Mouse (Mus musculus): ENCODE data around the gene Tmem132d. TPM values are rescaled to one million over a fixed set of nuclear protein-coding genes. Genes with fewer than 3 reads are reported as not detected.

Tmem132d gene
- total RNA-seq, 1 experiment = 2.5 TPM

DNA sequence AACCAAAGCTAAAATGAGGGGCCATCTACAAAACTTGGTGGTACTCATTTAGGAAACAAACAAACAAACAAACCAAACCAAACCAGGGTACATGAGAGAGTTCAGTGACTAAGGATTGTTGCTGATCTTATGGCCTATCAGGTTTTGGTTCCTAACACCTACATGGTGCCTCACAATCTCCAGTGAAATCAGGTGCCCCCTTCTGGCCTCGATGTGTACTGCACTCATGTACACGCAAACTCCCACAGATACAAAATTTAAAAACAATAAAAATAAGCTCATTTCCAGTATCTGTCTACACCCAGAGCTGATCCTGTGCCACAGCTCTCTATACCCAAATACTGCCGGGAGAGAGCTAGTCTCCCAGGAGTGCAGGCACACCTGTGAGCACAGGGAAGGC, 495.0 kb downstream of the Tmem132d start:
- Histone ChIP-seq H3K4me1 (ENCODE audit: control insufficient read depth in 2 of 2, insufficient read depth in 2 of 2, low read length in 2 of 2, poor library complexity in 1 of 2) (no peaks in the 10 kb centered on the region), H3K9ac (ENCODE audit: insufficient read depth, low read depth, low read length, poor library complexity, severe bottlenecking) (no peak overlapping the region), H3K36me3 (ENCODE audit: control insufficient read depth, insufficient read depth, low read length, poor library complexity, severe bottlenecking) (no peaks in the 10 kb centered on the region), H3K4me3 (ENCODE audit: insufficient read depth in 1 of 2, low read depth in 1 of 2, low read length in 2 of 2, poor library complexity in 1 of 2, severe bottlenecking in 1 of 2) (no peak overlapping the region), H3K9me3 (ENCODE audit: control insufficient read depth, insufficient read depth, low read depth, low read length) (no peaks in the 10 kb centered on the region), H3K27ac (ENCODE audit: insufficient read depth, low read depth, low read length, poor library complexity, severe bottlenecking) (no peak overlapping the region)
- TF ChIP-seq ZC3H11A (IDR thresholded peaks at IDR 0.05; ENCODE audit: borderline replicate concordance, low read depth, low read length) (peak; percentile 25; the same call in 1 of the 2 replicates), ZNF384 (IDR thresholded peaks at IDR 0.05; ENCODE audit: low read depth, low read length) (no peak), CHD2 (IDR thresholded peaks at IDR 0.05; ENCODE audit: low read depth, low read length) (no peak), MAFK (IDR thresholded peaks at IDR 0.05; ENCODE audit: insufficient read depth, low read depth, low read length) (no peak), HCFC1 (IDR thresholded peaks at IDR 0.05; ENCODE audit: borderline replicate concordance, insufficient read depth, low read length) (no peak)
- in situ Hi-C loops (cut with MboI; ENCODE audit: low sequenced_read_pairs in 2 of 2, unreplicated experiment in 2 of 2) = no loop called here
- peak; percentile 38 for DNase-seq (ENCODE audit: low read depth, low spot score)

DNA sequence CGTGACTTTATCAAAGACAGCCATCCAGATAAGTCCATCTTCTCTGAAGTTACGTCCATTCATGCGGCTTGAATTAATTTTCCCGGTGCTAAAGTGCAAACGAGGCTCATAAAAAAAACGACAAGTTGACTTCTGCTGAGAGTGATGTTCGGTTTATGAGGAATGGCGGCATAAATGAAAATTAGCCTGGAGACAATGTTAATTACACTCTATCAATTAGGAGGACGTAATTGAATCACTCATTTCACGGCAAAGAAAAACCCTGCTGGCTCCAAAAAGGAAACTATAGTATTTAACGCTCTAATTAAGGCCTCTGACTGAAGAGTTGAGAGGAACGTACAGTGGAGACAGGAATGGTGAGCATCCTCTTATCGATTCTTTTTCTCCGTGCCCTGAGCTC, 503.2 kb downstream of the Tmem132d start:
- no peaks in the 10 kb centered on the region for H3K36me3 ChIP-seq (ENCODE audit: control insufficient read depth, insufficient read depth, low read length, poor library complexity, severe bottlenecking)
- no peak overlapping the region for H3K4me3 ChIP-seq (ENCODE audit: insufficient read depth in 1 of 2, low read depth in 1 of 2, low read length in 2 of 2, poor library complexity in 1 of 2, severe bottlenecking in 1 of 2)
- no peak overlapping the region for H3K9ac ChIP-seq (ENCODE audit: insufficient read depth, low read depth, low read length, poor library complexity, severe bottlenecking)
- H3K9me3 ChIP-seq (ENCODE audit: control insufficient read depth, insufficient read depth, low read depth, low read length) = no peaks in the 10 kb centered on the region
- H3K27ac ChIP-seq (ENCODE audit: insufficient read depth, low read depth, low read length, poor library complexity, severe bottlenecking) = no peak overlapping the region
- TF ChIP-seq CHD2 (IDR thresholded peaks at IDR 0.05; ENCODE audit: low read depth, low read length) (no peak), MAFK (IDR thresholded peaks at IDR 0.05; ENCODE audit: insufficient read depth, low read depth, low read length) (no peak), HCFC1 (IDR thresholded peaks at IDR 0.05; ENCODE audit: borderline replicate concordance, insufficient read depth, low read length) (no peak), ZNF384 (IDR thresholded peaks at IDR 0.05; ENCODE audit: low read depth, low read length) (no peak), ZC3H11A (IDR thresholded peaks at IDR 0.05; ENCODE audit: borderline replicate concordance, low read depth, low read length) (no peak)
- in situ Hi-C loops (cut with MboI; ENCODE audit: low sequenced_read_pairs in 2 of 2, unreplicated experiment in 2 of 2) = no loop called here
- H3K4me1 ChIP-seq (ENCODE audit: control insufficient read depth in 2 of 2, insufficient read depth in 2 of 2, low read length in 2 of 2, poor library complexity in 1 of 2) = no peaks in the 10 kb centered on the region
- DNase-seq (ENCODE audit: low read depth, low spot score) = no peak

DNA sequence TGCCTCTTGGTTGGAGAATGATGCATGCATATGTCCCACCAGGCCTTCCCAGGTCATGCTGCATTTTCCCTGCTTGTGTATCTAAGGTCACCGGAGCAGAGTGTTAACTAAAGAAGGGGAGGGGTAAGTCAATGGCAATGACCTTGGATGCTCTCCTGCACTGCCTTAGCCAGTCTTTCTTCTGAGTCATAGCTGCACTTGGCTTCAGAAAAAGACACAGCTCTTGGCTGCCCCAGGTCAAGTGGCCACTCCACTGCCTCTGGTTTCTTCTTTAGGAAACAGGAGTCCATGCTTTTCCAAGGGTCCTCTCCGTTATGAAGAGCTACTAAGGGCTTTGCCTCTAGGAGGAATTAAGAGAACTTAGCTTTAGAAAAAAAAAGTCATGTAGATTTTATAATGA, 506.2 kb downstream of the Tmem132d start:
- no peak overlapping the region for H3K9ac ChIP-seq (ENCODE audit: insufficient read depth, low read depth, low read length, poor library complexity, severe bottlenecking)
- H3K4me1 ChIP-seq (ENCODE audit: control insufficient read depth in 2 of 2, insufficient read depth in 2 of 2, low read length in 2 of 2, poor library complexity in 1 of 2) = no peaks in the 10 kb centered on the region
- in situ Hi-C loops (cut with MboI; ENCODE audit: low sequenced_read_pairs in 2 of 2, unreplicated experiment in 2 of 2) = no loop called here
- no peaks in the 10 kb centered on the region for H3K36me3 ChIP-seq (ENCODE audit: control insufficient read depth, insufficient read depth, low read length, poor library complexity, severe bottlenecking)
- H3K27ac ChIP-seq (ENCODE audit: insufficient read depth, low read depth, low read length, poor library complexity, severe bottlenecking) = no peak overlapping the region
- H3K9me3 ChIP-seq (ENCODE audit: control insufficient read depth, insufficient read depth, low read depth, low read length) = no peaks in the 10 kb centered on the region
- no peak for DNase-seq (ENCODE audit: low read depth, low spot score)
- H3K4me3 ChIP-seq (ENCODE audit: insufficient read depth in 1 of 2, low read depth in 1 of 2, low read length in 2 of 2, poor library complexity in 1 of 2, severe bottlenecking in 1 of 2) = no peak overlapping the region
- TF ChIP-seq MAFK (IDR thresholded peaks at IDR 0.05; ENCODE audit: insufficient read depth, low read depth, low read length) = no peak
- TF ChIP-seq HCFC1 (IDR thresholded peaks at IDR 0.05; ENCODE audit: borderline replicate concordance, insufficient read depth, low read length) = no peak
- no peak for TF ChIP-seq ZNF384 (IDR thresholded peaks at IDR 0.05; ENCODE audit: low read depth, low read length)
- TF ChIP-seq ZC3H11A (IDR thresholded peaks at IDR 0.05; ENCODE audit: borderline replicate concordance, low read depth, low read length) = no peak
- TF ChIP-seq CHD2 (IDR thresholded peaks at IDR 0.05; ENCODE audit: low read depth, low read length) = no peak

DNA sequence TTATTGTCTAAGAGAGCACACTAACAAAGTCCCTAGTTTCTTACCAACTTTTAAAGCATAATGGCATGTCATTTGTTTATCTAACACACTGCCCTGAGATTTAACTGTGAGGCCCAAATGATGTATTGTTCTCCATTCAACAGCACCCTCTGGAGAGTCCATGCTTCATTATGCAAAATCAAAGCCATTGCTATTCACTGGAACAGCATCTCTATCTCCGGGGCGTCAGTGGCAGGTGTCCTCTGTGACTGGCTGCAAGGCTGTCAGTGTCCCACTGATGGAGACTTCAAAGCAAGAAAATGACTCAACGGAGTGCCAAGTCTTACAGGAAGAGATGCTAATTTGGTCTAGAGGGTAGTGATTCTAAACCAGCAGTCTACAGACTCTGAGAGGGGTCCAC, 508.8 kb downstream of the Tmem132d start:
- H3K27ac ChIP-seq (ENCODE audit: insufficient read depth, low read depth, low read length, poor library complexity, severe bottlenecking) = no peak overlapping the region
- no peaks in the 10 kb centered on the region for H3K9me3 ChIP-seq (ENCODE audit: control insufficient read depth, insufficient read depth, low read depth, low read length)
- no peak for TF ChIP-seq ZC3H11A (IDR thresholded peaks at IDR 0.05; ENCODE audit: borderline replicate concordance, low read depth, low read length)
- no peak for TF ChIP-seq CHD2 (IDR thresholded peaks at IDR 0.05; ENCODE audit: low read depth, low read length)
- TF ChIP-seq MAFK (IDR thresholded peaks at IDR 0.05; ENCODE audit: insufficient read depth, low read depth, low read length) = no peak
- no peak for TF ChIP-seq HCFC1 (IDR thresholded peaks at IDR 0.05; ENCODE audit: borderline replicate concordance, insufficient read depth, low read length)
- no peak for TF ChIP-seq ZNF384 (IDR thresholded peaks at IDR 0.05; ENCODE audit: low read depth, low read length)
- no peak overlapping the region for H3K4me3 ChIP-seq (ENCODE audit: insufficient read depth in 1 of 2, low read depth in 1 of 2, low read length in 2 of 2, poor library complexity in 1 of 2, severe bottlenecking in 1 of 2)
- no peak overlapping the region for H3K9ac ChIP-seq (ENCODE audit: insufficient read depth, low read depth, low read length, poor library complexity, severe bottlenecking)
- no peaks in the 10 kb centered on the region for H3K36me3 ChIP-seq (ENCODE audit: control insufficient read depth, insufficient read depth, low read length, poor library complexity, severe bottlenecking)
- no peaks in the 10 kb centered on the region for H3K4me1 ChIP-seq (ENCODE audit: control insufficient read depth in 2 of 2, insufficient read depth in 2 of 2, low read length in 2 of 2, poor library complexity in 1 of 2)
- no peak for DNase-seq (ENCODE audit: low read depth, low spot score)
- in situ Hi-C loops (cut with MboI; ENCODE audit: low sequenced_read_pairs in 2 of 2, unreplicated experiment in 2 of 2) = no loop called here

DNA sequence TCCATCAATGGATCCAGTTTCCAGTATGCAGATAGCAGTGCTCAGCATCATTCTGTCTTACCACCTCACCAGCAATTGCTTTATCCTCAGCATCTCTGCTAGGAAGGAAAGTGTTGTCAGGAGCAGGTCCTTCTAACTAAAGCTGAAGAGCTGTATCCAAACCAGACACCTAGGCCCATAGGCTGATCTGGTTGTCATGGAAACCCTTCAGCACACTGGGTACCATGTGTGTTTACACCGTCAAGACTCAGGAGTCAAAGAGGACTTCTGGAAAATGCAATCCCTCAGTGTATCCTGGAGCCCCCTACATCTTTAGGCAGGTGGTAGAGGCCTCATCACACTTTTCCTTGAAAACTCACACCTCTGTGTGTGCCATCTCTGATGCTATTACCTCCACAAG, 513.7 kb downstream of the Tmem132d start:
- no peak for DNase-seq (ENCODE audit: low read depth, low spot score)
- no peaks in the 10 kb centered on the region for H3K9me3 ChIP-seq (ENCODE audit: control insufficient read depth, insufficient read depth, low read depth, low read length)
- TF ChIP-seq CHD2 (IDR thresholded peaks at IDR 0.05; ENCODE audit: low read depth, low read length) = no peak
- in situ Hi-C loops (cut with MboI; ENCODE audit: low sequenced_read_pairs in 2 of 2, unreplicated experiment in 2 of 2) = no loop called here
- no peak overlapping the region for H3K9ac ChIP-seq (ENCODE audit: insufficient read depth, low read depth, low read length, poor library complexity, severe bottlenecking)
- H3K36me3 ChIP-seq (ENCODE audit: control insufficient read depth, insufficient read depth, low read length, poor library complexity, severe bottlenecking) = no peaks in the 10 kb centered on the region
- no peak overlapping the region for H3K27ac ChIP-seq (ENCODE audit: insufficient read depth, low read depth, low read length, poor library complexity, severe bottlenecking)
- no peak overlapping the region for H3K4me3 ChIP-seq (ENCODE audit: insufficient read depth in 1 of 2, low read depth in 1 of 2, low read length in 2 of 2, poor library complexity in 1 of 2, severe bottlenecking in 1 of 2)
- no peaks in the 10 kb centered on the region for H3K4me1 ChIP-seq (ENCODE audit: control insufficient read depth in 2 of 2, insufficient read depth in 2 of 2, low read length in 2 of 2, poor library complexity in 1 of 2)
